Mouse (Mus musculus) myocyte (in vitro differentiated cells): Measurements from ENCODE around the gene Med13l.

Experiments
- E2F4 ChIP-seq: IDR thresholded peaks from one replicate; pipeline ENCODE4 v1.6.1; 2011; ENCODE audit warnings: mild to moderate bottlenecking, control low read depth, moderate library complexity; ENCODE audit not compliant: insufficient read depth
- MAX ChIP-seq: IDR thresholded peaks from one replicate; pipeline ENCODE4 v1.6.1; 2011; ENCODE audit warnings: low read depth, mild to moderate bottlenecking, control low read depth
- POLR2A ChIP-seq: IDR thresholded peaks from one replicate; pipeline ENCODE4 v1.6.1; 2011; ENCODE audit warnings: low read depth, mild to moderate bottlenecking, control low read depth, moderate library complexity; ENCODE audit not compliant: insufficient read length
- REST ChIP-seq: IDR thresholded peaks from one replicate; pipeline ENCODE4 v1.6.1; 2011; ENCODE audit warnings: mild to moderate bottlenecking, control low read depth, moderate library complexity; ENCODE audit not compliant: insufficient read depth, insufficient read length
- SRF ChIP-seq: IDR thresholded peaks from one replicate; pipeline ENCODE4 v1.6.1; 2011; ENCODE audit warnings: low read depth; ENCODE audit not compliant: control insufficient read depth, insufficient read length
- USF1 ChIP-seq: IDR thresholded peaks from one replicate; pipeline ENCODE4 v1.6.1; 2011; ENCODE audit warnings: low read depth, mild to moderate bottlenecking, control low read depth, moderate library complexity

GRCm38 (mm10) chr5:118757396-118758301 lies 197.2 kb downstream of the Med13l start:
- TF ChIP-seq POLR2A, result no peak
- no peak for TF ChIP-seq E2F4
- no peak for TF ChIP-seq MAX
- no peak for TF ChIP-seq REST
- TF ChIP-seq SRF, result no peak
- no peak for TF ChIP-seq USF1
